Mouse (Mus musculus) lung, postnatal 25 days (tissue): Measurements from ENCODE around the gene Ddx6.

Experiments used
- DNase-seq: peaks from one replicate; pipeline ENCODE4 v3.0.0; 2022; ENCODE audit warnings: low spot score

The Ddx6 gene

GRCm38 (mm10) chr9:44643103-44643502 is 38.4 kb downstream of the Ddx6 start:
- DNase-seq, result no peak

- no peak for DNase-seq
These were observed 39.5 kb downstream of the Ddx6 start for GRCm38 (mm10) chr9:44644186-44644585.

- peak; percentile 76 for DNase-seq
These were observed 40.8 kb downstream of the Ddx6 start for GRCm38 (mm10) chr9:44645481-44645880.

- DNase-seq, result peak; percentile 54
These were observed 41.2 kb downstream of the Ddx6 start for GRCm38 (mm10) chr9:44645924-44646323.

GRCm38 (mm10) chr9:44646366-44646765 is 41.7 kb downstream of the Ddx6 start:
- no peak for DNase-seq

- DNase-seq, result no peak
These were observed 42.3 kb downstream of the Ddx6 start for GRCm38 (mm10) chr9:44647026-44647425.

GRCm38 (mm10) chr9:44647656-44648055 is 43.0 kb downstream of the Ddx6 start:
- no peak for DNase-seq

- DNase-seq, result no peak
These were observed 44.2 kb downstream of the Ddx6 start for GRCm38 (mm10) chr9:44648881-44649281.

GRCm38 (mm10) chr9:44652027-44652426 is 47.3 kb downstream of the Ddx6 start:
- DNase-seq, result peak; percentile 80

GRCm38 (mm10) chr9:44653896-44654295 is 49.2 kb downstream of the Ddx6 start:
- no peak for DNase-seq

- peak; percentile 73 for DNase-seq
These were observed 50.7 kb downstream of the Ddx6 start for GRCm38 (mm10) chr9:44655098-44656066.

GRCm38 (mm10) chr9:44663706-44664105 is 59.0 kb downstream of the Ddx6 start:
- no peak for DNase-seq

- no peak for DNase-seq
These were observed 66.7 kb downstream of the Ddx6 start for GRCm38 (mm10) chr9:44671416-44671815.

GRCm38 (mm10) chr9:44672291-44672865 is 67.7 kb downstream of the Ddx6 start:
- DNase-seq, result no peak

- DNase-seq, result no peak
These were observed 68.3 kb downstream of the Ddx6 start, which contains the start of gene Treh for GRCm38 (mm10) chr9:44673005-44673404. TSS of gene Treh (plus strand) at chr9:44673233.

- DNase-seq, result no peak
These were observed 73.7 kb downstream of the Ddx6 start for GRCm38 (mm10) chr9:44678288-44678871.

- no peak for DNase-seq
These were observed 74.9 kb downstream of the Ddx6 start for GRCm38 (mm10) chr9:44679565-44679964.

GRCm38 (mm10) chr9:44683046-44683445 is 78.4 kb downstream of the Ddx6 start:
- no peak for DNase-seq

GRCm38 (mm10) chr9:44685346-44686330 is 80.9 kb downstream of the Ddx6 start:
- peak; percentile 68 for DNase-seq

GRCm38 (mm10) chr9:44686638-44687037 is 81.9 kb downstream of the Ddx6 start:
- no peak for DNase-seq

GRCm38 (mm10) chr9:44688013-44688412 is 83.3 kb downstream of the Ddx6 start:
- no peak for DNase-seq
